Mouse (Mus musculus) liver, embryonic 14.5 days (tissue): ENCODE measurements around the gene Mdk. TPM values are rescaled to one million over a fixed set of nuclear protein-coding genes. Genes with fewer than 3 reads are reported as not detected.

Experiments
- ATAC-seq: fragments of 200-750 bp; cut with Nextera tagmentation; 2 replicates; pipeline ENCODE4 v1.8.0; 2017; ENCODE audit warnings: moderate number of reproducible peaks, mild to moderate bottlenecking, moderate library complexity; ENCODE audit not compliant: insufficient read depth
- DNase-seq, 3 experiments: peaks; one replicate each; pipeline ENCODE4 v3.0.0-alpha.2; 2012 to 2013; ENCODE audit warnings: low read depth in 3 of 3, low spot score in 3 of 3
- H3K27ac ChIP-seq: fragments of 300-500 bp; sonication (generic); 2 replicates; pipeline ENCODE4 v1.5.1; 2014; ENCODE audit warnings: moderate library complexity, mild to moderate bottlenecking, control low read depth, inconsistent platforms
- H3K27me3 ChIP-seq: fragments of 300-500 bp; sonication (generic); 2 replicates; pipeline ENCODE4 v1.6.1; 2014; ENCODE audit warnings: mild to moderate bottlenecking, low read length, moderate library complexity; ENCODE audit not compliant: control insufficient read depth, insufficient read depth
- H3K36me3 ChIP-seq: fragments of 300-500 bp; sonication (generic); replicated peaks from 2 replicates; pipeline ENCODE4 v1.6.1; 2014; ENCODE audit warnings: low read depth; ENCODE audit not compliant: control insufficient read depth, insufficient read depth
- H3K4me1 ChIP-seq, 2 experiments: fragments of 200-500 bp in 1 of 2; fragments of 300-500 bp in 1 of 2; sonication (generic) in 1 of 2; replicated peaks; 2 replicates each; pipeline ENCODE4 v1.6.1; 2012 to 2014; ENCODE audit warnings: antibody characterized with exemption in 1 of 2, inconsistent platforms in 1 of 2, low read length in 1 of 2; ENCODE audit not compliant: control insufficient read depth in 2 of 2, insufficient read depth in 2 of 2
- H3K4me2 ChIP-seq: fragments of 300-500 bp; sonication (generic); 2 replicates; pipeline ENCODE4 v1.6.1; 2014; ENCODE audit warnings: low read depth, mild to moderate bottlenecking, control low read depth, moderate library complexity
- H3K4me3 ChIP-seq, 2 experiments: fragments of 200-500 bp in 1 of 2; fragments of 300-500 bp in 1 of 2; sonication (generic) in 1 of 2; 2 replicates each; pipeline ENCODE4 v1.5.1; 2012 to 2014; ENCODE audit warnings: low read depth in 2 of 2, low read length in 2 of 2, mild to moderate bottlenecking in 2 of 2, control low read depth in 1 of 2, inconsistent platforms in 1 of 2, moderate library complexity in 1 of 2; ENCODE audit not compliant: insufficient read depth in 1 of 2
- H3K9ac ChIP-seq: fragments of 300-500 bp; sonication (generic); replicated peaks from 2 replicates; pipeline ENCODE4 v1.6.1; 2014; ENCODE audit warnings: mild to moderate bottlenecking, control low read depth, moderate library complexity
- H3K9me3 ChIP-seq: fragments of 300-500 bp; sonication (generic); 2 replicates; pipeline ENCODE4 v1.6.1; 2016; ENCODE audit warnings: low read length, mixed read lengths; ENCODE audit not compliant: control insufficient read depth
- CTCF ChIP-seq: IDR thresholded peaks from 2 replicates; pipeline ENCODE4 v1.5.1; 2016; ENCODE audit warnings: antibody characterized with exemption, low read depth, control low read depth
- EP300 ChIP-seq: IDR thresholded peaks from 2 replicates; pipeline ENCODE4 v1.6.1; 2016; ENCODE audit warnings: antibody characterized with exemption, low read depth
- WGBS: fragments of 180-500 bp; shearing (Covaris S2); extraction: QIAGEN DNeasy Blood & Tissue Kit; methylation state at CpG from one replicate; pipeline ENCODE4 v1.1.7; 2014; ENCODE audit not compliant: insufficient replicate concordance; 5-methylcytosine and 5-hydroxymethylcytosine counted together
- polyA plus RNA-seq, 2 experiments: library from polyadenylated mRNA; depleted of rRNA in 1 of 2; stranded (reverse) in 1 of 2; unstranded in 1 of 2; fragments of >200 nt; fragmentation: Nextera tagmentation in 1 of 2; extraction: Ambion mirVana in 1 of 2; gene quantifications; 2 replicates each; pipeline versions ENCODE4 v1.2.1 to v1.2.3; 2012 to 2014

Gene Mdk
- 13.2 and 19.3 TPM in 2 replicates for polyA plus RNA-seq (2012; rRNA removed)
- polyA plus RNA-seq (2014; fragmentation: Nextera tagmentation; extraction: Ambion mirVana): 12.7 and 13.7 TPM in 2 replicates

DNA sequence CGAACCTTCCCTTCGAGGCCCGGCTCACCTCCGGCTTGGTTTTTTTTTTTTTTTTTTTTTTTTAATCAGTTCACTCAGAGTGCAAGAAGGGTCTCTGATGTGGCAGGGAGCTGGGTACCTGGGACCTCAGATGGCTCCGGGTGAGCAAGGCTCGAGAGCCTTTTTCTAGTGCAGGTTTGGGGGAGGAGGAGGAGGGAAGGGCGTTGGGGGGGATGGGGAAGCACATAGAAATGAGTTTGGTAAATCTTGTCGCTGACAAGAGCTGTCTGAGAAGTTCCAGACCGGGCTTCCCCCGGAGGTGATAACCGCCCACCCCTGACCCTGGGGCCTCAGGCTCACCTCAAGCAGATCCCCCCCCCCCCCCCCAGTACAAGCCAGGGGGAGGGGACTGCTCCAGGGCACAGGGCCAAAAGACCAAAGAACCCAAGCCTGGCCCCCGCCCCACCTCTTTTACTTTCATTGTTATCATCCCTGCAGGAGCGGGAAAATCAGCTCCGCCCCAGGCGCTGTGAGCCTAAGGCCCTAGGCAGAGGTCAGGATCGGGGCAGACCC, at the start of gene Mdk:
TSS of gene Mdk (minus strand) at position 138 of the 552 bp plus-strand sequence.
- Histone ChIP-seq H3K4me3 (peak within 1 kb of the TSS; percentile 1 to 25), H3K9ac (peak within 1 kb of the TSS; percentile 20; the same call in 1 of the 2 replicates), H3K4me2 (peak within 1 kb of the TSS; percentile 52), H3K36me3 (peaks cover 24% of the 10 kb centered on the region), H3K4me1 (peaks cover 5 to 7% of the 10 kb centered on the region in 2 experiments), H3K9me3 (no peaks in the 10 kb centered on the region), H3K27me3 (peaks cover 17% of the 10 kb centered on the region), H3K27ac (no peak within 1 kb of the TSS)
- WGBS: under 1% methylated on average over 15 of the region's 16 CpGs
- no peak for TF ChIP-seq CTCF
- TF ChIP-seq EP300: no peak
- ATAC-seq: peak; percentile 16
- DNase-seq: no peak

DNA sequence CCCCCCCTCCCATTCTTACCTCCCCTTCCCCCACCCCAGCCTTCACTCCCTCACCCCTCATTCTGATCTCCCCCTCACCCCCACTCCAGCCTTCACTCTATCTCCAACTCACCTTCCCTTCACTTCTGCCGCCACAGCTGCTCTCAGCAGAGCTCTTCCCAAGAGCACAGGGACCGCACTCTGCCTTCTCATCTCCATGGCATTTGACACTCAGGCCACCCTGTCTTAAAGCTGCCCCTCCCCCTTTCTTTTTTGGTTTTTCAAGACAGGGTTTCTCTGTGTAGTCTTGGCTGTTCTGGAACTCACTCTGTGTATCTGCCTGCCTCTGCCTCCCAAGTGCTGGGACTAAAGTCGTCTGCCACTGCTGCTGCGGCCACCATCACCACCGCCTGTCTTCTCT, 48.7 kb upstream of the Mdk start:
- H3K9ac ChIP-seq: no peak overlapping the region
- no peaks in the 10 kb centered on the region for H3K36me3 ChIP-seq
- no peaks in the 10 kb centered on the region for H3K9me3 ChIP-seq
- no peak overlapping the region for H3K4me3 ChIP-seq
- WGBS: 45% methylated on average over 5 of the region's 5 CpGs
- peaks cover 0 to 17% of the 10 kb centered on the region in 2 experiments; a peak in 3 of 4 replicates for H3K4me1 ChIP-seq
- H3K27ac ChIP-seq: no peak overlapping the region
- TF ChIP-seq CTCF (no peak), EP300 (no peak)
- ATAC-seq (no peak), DNase-seq (no peak)
- H3K4me2 ChIP-seq: no peak overlapping the region
- peaks cover 23% of the 10 kb centered on the region for H3K27me3 ChIP-seq

DNA sequence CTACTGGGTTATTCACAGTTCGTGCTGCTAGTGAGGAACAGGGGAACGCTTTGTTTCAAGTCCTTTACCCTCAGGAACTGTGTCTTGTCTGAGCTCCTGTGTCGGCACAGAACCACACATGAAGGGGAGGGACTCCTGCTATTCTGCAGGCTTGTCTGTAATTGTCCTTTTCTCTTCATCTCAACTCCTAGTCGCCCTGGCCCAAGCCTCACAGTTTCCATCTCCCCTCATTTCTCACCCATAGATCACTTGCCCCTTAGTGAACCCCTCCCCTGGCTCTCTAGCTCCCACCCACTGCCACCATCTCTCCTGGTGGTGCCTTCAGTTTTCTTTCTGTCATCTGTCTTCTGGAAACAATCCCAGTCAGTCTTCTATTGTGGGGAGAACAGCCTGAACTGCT, 48.1 kb upstream of the Mdk start:
- Histone ChIP-seq H3K27ac (no peak overlapping the region), H3K9me3 (no peaks in the 10 kb centered on the region), H3K4me2 (no peak overlapping the region), H3K9ac (no peak overlapping the region), H3K36me3 (no peaks in the 10 kb centered on the region), H3K27me3 (peaks cover 29% of the 10 kb centered on the region), H3K4me1 (peaks cover 0 to 15% of the 10 kb centered on the region in 2 experiments; a peak in 3 of 4 replicates), H3K4me3 (no peak overlapping the region)
- ATAC-seq: no peak
- no peak for DNase-seq
- TF ChIP-seq EP300 (no peak), CTCF (no peak)
- WGBS: 23% methylated on average over 4 of the region's 4 CpGs

DNA sequence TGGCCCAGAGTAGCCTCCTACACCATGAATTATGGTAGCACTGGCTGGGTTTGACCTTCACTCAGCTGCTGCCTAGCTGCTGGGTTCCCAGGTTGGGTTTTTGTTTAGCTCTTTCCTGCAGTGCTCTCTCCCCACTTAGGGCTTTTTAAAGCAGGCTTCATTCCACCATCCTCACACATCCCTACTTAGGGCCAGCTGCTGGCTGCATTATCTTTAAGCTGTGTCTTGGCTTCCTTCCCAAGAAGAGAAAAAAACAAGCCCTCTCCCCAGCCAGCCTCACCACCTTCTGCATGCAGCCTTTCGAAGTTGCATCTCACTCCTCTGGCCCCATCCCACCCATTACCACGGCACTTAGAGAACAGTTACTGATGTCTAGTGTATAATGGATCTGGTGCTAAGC, 46.5 kb upstream of the Mdk start:
- Histone ChIP-seq H3K4me3 (no peak overlapping the region), H3K9ac (no peak overlapping the region), H3K27me3 (peaks cover 46% of the 10 kb centered on the region), H3K27ac (no peak overlapping the region), H3K9me3 (no peaks in the 10 kb centered on the region), H3K36me3 (no peaks in the 10 kb centered on the region), H3K4me1 (peaks cover 0 to 3% of the 10 kb centered on the region in 2 experiments; a peak in 1 of 4 replicates), H3K4me2 (no peak overlapping the region)
- DNase-seq (no peak), ATAC-seq (no peak)
- TF ChIP-seq CTCF: no peak
- no peak for TF ChIP-seq EP300
- 14% methylated on average over 2 of the region's 2 CpGs for WGBS

DNA sequence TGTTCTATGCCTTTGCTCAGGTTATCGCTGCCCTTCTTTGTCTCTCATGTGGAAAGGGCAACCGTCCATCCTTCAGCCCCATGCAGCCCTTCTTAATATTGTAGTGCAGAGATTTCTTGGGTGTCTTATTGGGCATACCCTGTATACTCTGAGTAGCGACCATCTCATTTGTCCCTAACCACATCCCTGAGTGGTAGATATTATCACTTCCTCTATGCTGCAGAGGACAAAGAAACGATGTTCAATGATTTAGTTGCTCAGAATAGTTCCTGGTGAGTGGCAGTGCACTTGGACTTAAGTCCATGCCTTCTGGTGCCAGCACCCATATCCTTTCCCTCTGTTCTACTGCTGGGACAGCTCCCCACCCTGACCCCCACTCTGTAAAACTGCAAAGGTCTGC, 45.9 kb upstream of the Mdk start:
- Histone ChIP-seq H3K36me3 (no peaks in the 10 kb centered on the region), H3K4me1 (peaks cover 0 to 3% of the 10 kb centered on the region in 2 experiments; a peak in 1 of 4 replicates), H3K9me3 (no peaks in the 10 kb centered on the region), H3K4me3 (no peak overlapping the region), H3K27ac (no peak overlapping the region), H3K27me3 (peaks cover 52% of the 10 kb centered on the region), H3K9ac (no peak overlapping the region), H3K4me2 (no peak overlapping the region)
- ATAC-seq: no peak
- DNase-seq: no peak
- TF ChIP-seq CTCF (no peak), EP300 (no peak)
- WGBS: 29% methylated on average over 4 of the region's 4 CpGs
